Mouse (Mus musculus): ENCODE data around the gene Gstcd. TPM values are rescaled to one million over a fixed set of nuclear protein-coding genes. Genes with fewer than 3 reads are reported as not detected.

Gene Gstcd
- total and polyA plus RNA-seq, 2 experiments: 1.2 to 2.1 TPM

GRCm38 (mm10) chr3:133108731-133109130 lies 16.9 kb upstream of the Gstcd start:
- H3K27ac ChIP-seq (replicated peaks; ENCODE audit: insufficient read depth, low read depth, low read length): no peak overlapping the region
- 93% methylated on average over 4 of the region's 4 CpGs for WGBS

DNA sequence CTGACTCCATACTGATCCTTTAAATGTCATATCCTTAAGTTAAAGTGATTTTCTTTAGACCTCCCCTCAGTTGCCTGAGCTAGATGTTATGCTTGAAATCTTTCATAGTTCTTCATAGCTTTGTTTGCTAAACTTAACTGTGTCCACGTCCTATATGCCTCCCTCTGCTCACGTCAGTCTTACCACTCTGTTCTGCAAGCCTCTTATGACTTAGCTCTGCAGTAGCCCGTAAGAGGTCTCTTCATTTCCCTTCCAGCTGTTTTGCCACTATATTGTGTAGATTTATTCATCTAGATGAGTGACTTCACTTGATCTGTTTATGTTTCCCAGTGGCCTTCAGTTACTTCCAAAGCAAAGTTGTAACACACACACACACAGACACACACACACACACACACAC lies 12.6 kb upstream of the Gstcd start:
- H3K4me1 ChIP-seq (ENCODE audit: control insufficient read depth, insufficient read depth, low read length): no peaks in the 10 kb centered on the region
- no peak for DNase-seq (ENCODE audit: extremely low read depth, low read depth, low spot score)
- H3K36me3 ChIP-seq (ENCODE audit: control insufficient read depth, insufficient read depth, low read length): peaks cover 60% of the 10 kb centered on the region
- no peaks in the 10 kb centered on the region for H3K27me3 ChIP-seq (ENCODE audit: control insufficient read depth, insufficient read depth, low read length)
- H3K9ac ChIP-seq (ENCODE audit: low read depth, low read length): no peak overlapping the region
- no peak overlapping the region for H3K4me3 ChIP-seq (ENCODE audit: insufficient read depth, low read depth, low read length)
- WGBS: 96% methylated on average over 3 of the region's 3 CpGs
- no peaks in the 10 kb centered on the region for H3K79me2 ChIP-seq (ENCODE audit: control insufficient read depth, insufficient read depth, low read length)
- no peak overlapping the region for H3K27ac ChIP-seq (replicated peaks; ENCODE audit: insufficient read depth, low read depth, low read length)
- TF ChIP-seq CTCF (IDR thresholded peaks at IDR 0.05; ENCODE audit: low read depth, low read length) (no peak), POLR2A (IDR thresholded peaks at IDR 0.05; ENCODE audit: extremely low read depth, insufficient read depth, low read length) (no peak)

More at GRCm38 (mm10) chr3:133108731-133109130, 16.9 kb upstream of the Gstcd start:
- H3K36me3 ChIP-seq (ENCODE audit: control insufficient read depth, insufficient read depth, low read length): peaks cover 36% of the 10 kb centered on the region
- H3K79me2 ChIP-seq (ENCODE audit: control insufficient read depth, insufficient read depth, low read length): no peaks in the 10 kb centered on the region
- no peaks in the 10 kb centered on the region for H3K27me3 ChIP-seq (ENCODE audit: control insufficient read depth, insufficient read depth, low read length)
- TF ChIP-seq CTCF (IDR thresholded peaks at IDR 0.05; ENCODE audit: low read depth, low read length) (no peak), POLR2A (IDR thresholded peaks at IDR 0.05; ENCODE audit: extremely low read depth, insufficient read depth, low read length) (no peak)
- H3K9ac ChIP-seq (ENCODE audit: low read depth, low read length): no peak overlapping the region
- H3K4me1 ChIP-seq (ENCODE audit: control insufficient read depth, insufficient read depth, low read length): no peaks in the 10 kb centered on the region
- no peak for DNase-seq (ENCODE audit: extremely low read depth, low read depth, low spot score)
- no peak overlapping the region for H3K4me3 ChIP-seq (ENCODE audit: insufficient read depth, low read depth, low read length)

GRCm38 (mm10) chr3:133103768-133104167 lies 11.9 kb upstream of the Gstcd start:
- TF ChIP-seq POLR2A (IDR thresholded peaks at IDR 0.05; ENCODE audit: extremely low read depth, insufficient read depth, low read length) (no peak), CTCF (IDR thresholded peaks at IDR 0.05; ENCODE audit: low read depth, low read length) (no peak)
- no peaks in the 10 kb centered on the region for H3K27me3 ChIP-seq (ENCODE audit: control insufficient read depth, insufficient read depth, low read length)
- H3K4me3 ChIP-seq (ENCODE audit: insufficient read depth, low read depth, low read length): no peak overlapping the region
- no peaks in the 10 kb centered on the region for H3K79me2 ChIP-seq (ENCODE audit: control insufficient read depth, insufficient read depth, low read length)
- 84% methylated on average over 3 of the region's 3 CpGs for WGBS
- no peak overlapping the region for H3K27ac ChIP-seq (replicated peaks; ENCODE audit: insufficient read depth, low read depth, low read length)
- H3K36me3 ChIP-seq (ENCODE audit: control insufficient read depth, insufficient read depth, low read length): peaks cover 57% of the 10 kb centered on the region
- H3K4me1 ChIP-seq (ENCODE audit: control insufficient read depth, insufficient read depth, low read length): no peaks in the 10 kb centered on the region
- DNase-seq (ENCODE audit: extremely low read depth, low read depth, low spot score): no peak
- no peak overlapping the region for H3K9ac ChIP-seq (ENCODE audit: low read depth, low read length)

- H3K9ac ChIP-seq (ENCODE audit: low read depth, low read length): no peak overlapping the region
- TF ChIP-seq POLR2A (IDR thresholded peaks at IDR 0.05; ENCODE audit: extremely low read depth, insufficient read depth, low read length) (no peak), CTCF (IDR thresholded peaks at IDR 0.05; ENCODE audit: low read depth, low read length) (no peak)
- peaks cover 46% of the 10 kb centered on the region for H3K36me3 ChIP-seq (ENCODE audit: control insufficient read depth, insufficient read depth, low read length)
- H3K4me3 ChIP-seq (ENCODE audit: insufficient read depth, low read depth, low read length): no peak overlapping the region
- H3K27ac ChIP-seq (replicated peaks; ENCODE audit: insufficient read depth, low read depth, low read length): no peak overlapping the region
- no peaks in the 10 kb centered on the region for H3K79me2 ChIP-seq (ENCODE audit: control insufficient read depth, insufficient read depth, low read length)
- no peak for DNase-seq (ENCODE audit: extremely low read depth, low read depth, low spot score)
- no peaks in the 10 kb centered on the region for H3K27me3 ChIP-seq (ENCODE audit: control insufficient read depth, insufficient read depth, low read length)
- no peaks in the 10 kb centered on the region for H3K4me1 ChIP-seq (ENCODE audit: control insufficient read depth, insufficient read depth, low read length)
- 89% methylated on average over 2 of the region's 2 CpGs for WGBS
Measured at GRCm38 (mm10) chr3:133098909-133099308, 7.1 kb upstream of the Gstcd start.

- TF ChIP-seq POLR2A (IDR thresholded peaks at IDR 0.05; ENCODE audit: extremely low read depth, insufficient read depth, low read length) (no peak), CTCF (IDR thresholded peaks at IDR 0.05; ENCODE audit: low read depth, low read length) (no peak)
- DNase-seq (ENCODE audit: extremely low read depth, low read depth, low spot score): no peak
- no peaks in the 10 kb centered on the region for H3K27me3 ChIP-seq (ENCODE audit: control insufficient read depth, insufficient read depth, low read length)
- no peak overlapping the region for H3K9ac ChIP-seq (ENCODE audit: low read depth, low read length)
- H3K4me1 ChIP-seq (ENCODE audit: control insufficient read depth, insufficient read depth, low read length): 0 out of 2 replicates have a peak, but pooled peaks cover 3% of the 10 kb centered on the region
- H3K36me3 ChIP-seq (ENCODE audit: control insufficient read depth, insufficient read depth, low read length): peaks cover 41% of the 10 kb centered on the region
- no peak overlapping the region for H3K4me3 ChIP-seq (ENCODE audit: insufficient read depth, low read depth, low read length)
- no peaks in the 10 kb centered on the region; the same call in 1 of the 2 replicates for H3K79me2 ChIP-seq (ENCODE audit: control insufficient read depth, insufficient read depth, low read length)
- H3K27ac ChIP-seq (replicated peaks; ENCODE audit: insufficient read depth, low read depth, low read length): no peak overlapping the region
- WGBS: 93% methylated on average over 4 of the region's 4 CpGs
Measured at GRCm38 (mm10) chr3:133098336-133098735, 6.5 kb upstream of the Gstcd start.

DNA sequence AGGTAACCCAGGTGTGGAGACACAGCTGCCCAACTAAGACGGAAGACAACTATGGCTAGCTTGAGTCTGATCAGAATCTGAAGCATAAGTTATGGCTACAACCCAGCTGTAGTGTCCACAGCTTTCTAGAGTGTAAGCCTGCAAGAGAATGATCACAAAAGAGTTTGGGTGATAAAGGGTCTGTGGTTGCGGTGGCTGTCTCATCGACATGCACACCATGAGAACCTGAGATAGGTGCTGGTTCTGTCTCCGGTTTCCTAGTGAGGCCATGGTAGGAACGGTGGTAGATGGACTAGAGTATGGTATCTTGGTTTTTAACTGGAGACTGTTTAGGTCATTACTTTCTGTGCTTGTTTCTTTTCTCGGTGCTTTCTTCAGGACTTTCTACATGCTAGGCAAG lies 6.1 kb upstream of the Gstcd start:
- Histone ChIP-seq H3K27me3 (ENCODE audit: control insufficient read depth, insufficient read depth, low read length) (no peaks in the 10 kb centered on the region), H3K36me3 (ENCODE audit: control insufficient read depth, insufficient read depth, low read length) (peaks cover 40% of the 10 kb centered on the region), H3K79me2 (ENCODE audit: control insufficient read depth, insufficient read depth, low read length) (no peaks in the 10 kb centered on the region; the same call in 1 of the 2 replicates), H3K27ac (replicated peaks; ENCODE audit: insufficient read depth, low read depth, low read length) (no peak overlapping the region), H3K4me1 (ENCODE audit: control insufficient read depth, insufficient read depth, low read length) (0 out of 2 replicates have a peak, but pooled peaks cover 3% of the 10 kb centered on the region), H3K4me3 (ENCODE audit: insufficient read depth, low read depth, low read length) (no peak overlapping the region), H3K9ac (ENCODE audit: low read depth, low read length) (no peak overlapping the region)
- DNase-seq (ENCODE audit: extremely low read depth, low read depth, low spot score): no peak
- 96% methylated on average over 6 of the region's 6 CpGs for WGBS
- TF ChIP-seq POLR2A (IDR thresholded peaks at IDR 0.05; ENCODE audit: extremely low read depth, insufficient read depth, low read length): no peak
- TF ChIP-seq CTCF (IDR thresholded peaks at IDR 0.05; ENCODE audit: low read depth, low read length): no peak

Data from liver, adult 2 months (tissue).